Mouse (Mus musculus) gastrocnemius, adult 18-20 months (tissue): ENCODE results near the gene Exoc3l4. TPM values are rescaled to one million over a fixed set of nuclear protein-coding genes. Genes with fewer than 3 reads are reported as not detected.

ENCODE experiments used
- DNase-seq: peaks from one replicate; pipeline ENCODE4 v3.0.0; 2021; ENCODE audit warnings: low spot score
- total RNA-seq, 2 experiments: library from RNA; stranded (reverse); gene quantifications; 2 replicates each; pipeline ENCODE4 v1.2.3; 2021

Exoc3l4 gene
- total RNA-seq, 2 experiments from 2014 or later, result 2.0 to 3.4 TPM

DNA sequence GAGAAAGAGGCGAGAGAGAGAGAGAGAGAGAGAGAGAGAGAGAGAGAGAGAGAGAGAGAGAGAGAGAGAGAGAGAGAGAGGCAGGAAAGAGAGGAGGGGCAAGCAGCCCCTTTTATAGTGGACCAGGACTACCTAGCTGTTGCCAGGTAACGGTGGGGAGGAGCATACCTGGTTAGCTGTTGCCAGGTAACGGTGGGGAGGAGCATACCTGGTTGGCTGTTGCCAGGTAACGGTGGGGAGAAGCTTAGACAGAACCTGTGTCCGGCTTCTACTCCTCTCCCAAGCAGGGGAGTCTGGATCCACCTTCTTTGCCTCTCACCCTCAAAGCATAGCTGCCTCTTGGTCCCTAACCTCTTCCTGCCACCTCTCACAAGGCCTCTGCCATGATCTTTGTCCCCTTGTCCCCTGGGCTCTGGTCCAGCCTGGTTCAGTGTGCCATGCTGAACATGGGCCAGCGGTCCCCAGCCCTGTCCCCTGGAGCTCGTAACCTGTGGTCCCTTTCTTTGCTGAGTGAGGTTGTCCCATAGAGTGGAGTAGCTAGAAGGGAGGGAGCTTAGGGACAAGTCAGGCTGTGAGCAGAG is 17.4 kb downstream of the Exoc3l4 start:
- no peak for DNase-seq

DNA sequence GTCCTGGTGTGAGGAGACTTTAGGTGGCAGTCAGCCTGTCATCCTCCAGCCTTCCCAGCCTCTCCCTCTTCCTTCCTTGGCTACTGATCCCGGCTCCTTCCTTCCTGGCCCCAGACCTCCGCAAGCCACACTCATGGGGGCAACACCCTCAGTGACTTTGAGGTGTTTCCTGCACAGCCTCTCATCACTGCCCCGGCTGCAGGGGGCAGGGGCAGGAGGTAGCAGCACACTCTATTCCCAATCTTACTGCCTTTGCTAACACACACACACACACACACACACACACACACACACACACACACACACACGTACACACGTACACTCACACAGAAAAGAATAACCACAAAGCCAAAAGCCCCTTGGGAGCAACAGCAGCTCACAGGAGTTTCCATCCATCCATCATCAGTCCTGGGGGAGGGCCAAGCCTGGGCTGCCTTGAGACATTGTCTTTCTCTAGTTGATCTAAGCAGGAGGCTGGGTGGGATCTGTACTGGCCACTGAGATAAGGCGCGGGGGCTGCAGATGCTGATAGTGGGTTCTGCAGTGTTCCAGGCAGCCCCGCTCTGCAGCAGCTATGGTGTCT is 18.0 kb downstream of the Exoc3l4 start:
- DNase-seq, result no peak

DNA sequence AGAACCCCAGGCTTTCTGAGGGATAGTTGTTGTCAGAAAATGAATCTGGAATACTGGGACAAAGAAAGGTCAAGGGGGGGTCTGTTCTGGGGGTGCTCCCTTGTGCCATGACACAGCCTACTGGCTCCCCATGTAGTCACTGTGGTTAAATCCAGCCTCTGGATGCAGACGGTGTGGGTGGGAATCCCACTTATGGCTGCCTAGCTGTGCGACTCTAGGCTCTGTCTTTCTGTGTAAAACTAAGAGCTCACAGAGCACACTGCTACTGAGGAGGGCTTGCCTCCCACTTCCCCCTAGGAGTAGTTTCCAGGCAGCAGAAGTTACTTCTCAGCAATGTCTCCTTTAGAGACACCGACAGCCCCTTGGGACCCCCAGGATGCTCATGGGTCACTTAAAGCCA is 19.4 kb downstream of the Exoc3l4 start:
- no peak for DNase-seq

DNA sequence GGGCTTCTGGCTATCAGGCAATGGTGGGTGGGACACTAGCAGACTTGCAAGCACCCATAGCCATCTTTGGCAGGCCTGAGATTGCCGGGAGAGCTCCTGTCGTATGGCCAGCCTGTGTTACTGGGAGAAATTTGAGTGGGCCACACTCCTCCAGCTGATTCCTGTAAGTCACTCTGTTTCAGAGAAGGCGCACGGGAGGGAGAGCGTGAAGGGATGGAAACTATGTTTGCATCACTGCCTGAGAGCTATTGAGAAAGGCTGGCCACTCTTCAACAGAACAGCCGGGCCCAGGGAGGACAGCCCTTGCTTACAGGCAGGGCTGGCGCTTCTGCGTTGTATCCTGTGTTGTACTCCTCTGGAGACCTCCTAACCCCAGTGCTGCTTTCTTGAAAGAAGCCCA is 19.8 kb downstream of the Exoc3l4 start:
- peak; percentile 58 for DNase-seq

DNA sequence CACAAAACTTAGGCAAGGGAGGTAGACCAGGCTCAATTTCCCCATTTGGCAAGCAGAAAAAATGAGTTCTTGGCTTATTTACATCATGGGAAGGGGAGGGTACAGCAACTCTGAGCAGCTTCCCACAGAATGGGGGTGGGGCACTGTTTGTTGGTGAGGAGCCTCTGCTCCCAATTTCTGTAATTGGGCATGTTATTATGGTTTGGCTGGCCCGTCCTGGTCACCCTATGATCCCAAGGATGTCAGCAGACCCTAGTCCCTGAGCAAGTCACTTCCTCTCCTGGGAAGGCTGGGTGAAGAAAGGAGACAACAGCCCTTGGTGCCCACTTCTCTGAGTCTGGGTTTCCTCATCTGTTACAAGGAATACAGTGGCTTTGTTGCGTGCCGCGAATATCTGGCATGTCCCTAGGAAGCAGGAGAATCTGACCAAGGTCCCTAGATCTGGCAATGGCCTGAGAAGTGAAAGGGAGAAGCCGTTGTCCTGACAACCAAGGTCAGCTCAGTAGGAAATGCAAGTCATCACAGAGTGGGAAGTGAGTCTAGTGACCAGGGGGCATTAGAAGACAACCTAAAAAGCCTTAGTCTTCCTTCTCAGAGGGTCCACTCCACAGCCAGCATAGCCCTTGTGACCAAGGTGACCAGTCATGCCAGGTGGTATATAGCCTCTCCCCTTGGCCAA is 20.5 kb downstream of the Exoc3l4 start:
- DNase-seq, result no peak

DNA sequence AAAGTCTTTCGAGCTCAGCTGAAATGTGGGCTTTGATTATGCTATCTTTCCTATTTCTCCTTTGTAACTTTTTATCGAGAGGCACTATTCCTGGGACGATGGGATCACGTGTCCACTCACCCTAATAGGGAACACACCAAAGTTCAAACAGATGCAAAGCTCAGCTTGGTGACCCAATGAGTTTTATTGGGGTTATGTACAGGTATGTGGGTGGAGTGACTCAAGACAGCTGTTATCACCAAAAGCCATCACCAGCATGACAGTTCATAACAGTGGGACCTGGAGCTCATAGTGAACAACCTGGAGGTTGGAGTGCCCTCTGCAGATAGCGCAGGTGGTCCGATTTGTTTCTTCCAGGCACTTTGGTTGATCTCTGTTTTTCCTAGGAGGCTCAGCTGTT is 22.0 kb downstream of the Exoc3l4 start:
- no peak for DNase-seq

DNA sequence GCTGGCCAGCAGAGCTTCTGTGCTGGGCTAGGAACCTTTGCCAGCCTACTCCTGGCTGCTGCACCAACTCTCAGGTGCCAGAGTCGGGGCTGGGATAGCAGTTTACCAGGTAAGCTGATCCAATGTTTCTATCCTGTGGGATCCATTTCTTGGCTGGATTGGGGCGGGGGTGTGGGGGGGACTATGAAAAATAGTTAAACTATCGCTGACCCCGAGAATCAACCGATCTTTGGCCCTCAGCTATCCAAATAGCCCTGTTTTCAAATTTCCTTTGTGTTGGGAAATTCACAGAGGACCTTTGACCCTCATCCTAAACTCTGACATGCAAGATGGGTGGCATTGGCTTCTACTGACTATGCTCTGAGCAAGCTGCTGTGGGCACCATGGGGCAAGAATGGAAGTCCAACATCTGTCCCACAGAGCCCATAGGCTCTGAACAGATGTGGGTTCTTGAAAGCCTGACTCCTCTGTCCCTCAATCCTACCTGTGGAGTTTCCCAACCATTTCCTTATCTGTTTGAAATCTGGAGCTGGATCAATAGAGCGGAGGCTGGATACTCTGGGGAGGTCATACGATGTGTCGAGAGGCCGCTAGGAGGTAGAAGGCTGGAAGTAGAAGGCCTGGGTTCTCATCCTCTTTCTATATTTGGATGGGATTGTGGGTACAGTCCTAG is 24.0 kb downstream of the Exoc3l4 start:
- no peak for DNase-seq

DNA sequence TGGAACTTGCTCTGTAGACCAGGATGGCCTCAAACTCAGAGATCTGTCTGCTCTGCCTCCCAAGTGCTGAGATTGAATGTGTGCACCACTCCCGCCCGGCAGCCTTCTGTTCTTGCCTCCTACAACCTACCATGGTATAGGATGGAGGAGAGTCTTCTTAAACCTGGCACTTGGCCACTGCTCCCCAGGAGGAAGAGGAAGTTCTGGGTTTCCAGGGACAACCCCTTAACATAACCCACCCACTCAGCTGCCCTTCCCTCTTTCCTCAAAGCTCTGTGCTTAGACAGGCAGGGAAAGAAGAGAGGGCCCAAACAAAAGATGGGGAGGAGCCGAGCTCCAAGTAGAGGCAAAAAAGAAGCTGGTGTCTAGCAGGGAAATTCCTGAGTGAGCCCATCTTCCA is 24.7 kb downstream of the Exoc3l4 start:
- DNase-seq, result no peak

DNA sequence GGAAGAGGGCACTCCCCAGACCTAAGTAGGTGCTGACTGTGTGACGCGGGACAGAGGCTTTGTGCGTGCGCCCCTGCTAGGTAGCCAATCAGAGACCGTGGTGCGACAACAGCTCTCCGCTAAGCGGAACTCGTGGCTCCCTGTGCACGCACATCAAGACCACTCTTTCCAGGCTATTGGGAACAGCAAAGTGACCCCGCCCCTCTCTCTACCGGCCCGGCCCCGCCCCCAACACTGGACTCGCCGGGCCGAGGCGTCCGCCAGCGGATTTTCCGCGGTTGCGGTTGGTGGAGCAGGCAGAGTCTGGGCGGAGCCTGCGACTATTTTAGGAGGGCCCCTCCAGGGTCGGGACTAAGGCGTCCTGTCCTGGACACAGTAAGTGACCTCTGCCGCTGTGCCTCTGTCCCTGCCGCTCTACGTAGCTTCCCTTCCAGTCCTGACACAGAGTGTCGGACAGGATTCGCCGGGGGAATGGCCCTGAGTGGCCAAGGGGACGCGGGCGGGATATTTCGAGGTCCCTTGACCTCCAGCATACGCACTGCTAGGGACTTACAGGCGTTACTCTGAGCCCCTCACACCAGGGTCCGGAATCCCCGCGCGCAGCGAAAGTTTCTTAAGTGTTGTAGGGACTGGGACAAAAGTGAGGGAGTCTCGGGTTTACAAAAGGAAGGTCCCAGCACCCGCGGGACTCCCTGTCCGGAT is 25.6 kb downstream of the Exoc3l4 start, which contains the start of gene Tnfaip2:
Gene Tnfaip2, plus strand, starts transcription at position 161 of the 702 bp plus-strand sequence.
- peak; percentile 88 for DNase-seq

DNA sequence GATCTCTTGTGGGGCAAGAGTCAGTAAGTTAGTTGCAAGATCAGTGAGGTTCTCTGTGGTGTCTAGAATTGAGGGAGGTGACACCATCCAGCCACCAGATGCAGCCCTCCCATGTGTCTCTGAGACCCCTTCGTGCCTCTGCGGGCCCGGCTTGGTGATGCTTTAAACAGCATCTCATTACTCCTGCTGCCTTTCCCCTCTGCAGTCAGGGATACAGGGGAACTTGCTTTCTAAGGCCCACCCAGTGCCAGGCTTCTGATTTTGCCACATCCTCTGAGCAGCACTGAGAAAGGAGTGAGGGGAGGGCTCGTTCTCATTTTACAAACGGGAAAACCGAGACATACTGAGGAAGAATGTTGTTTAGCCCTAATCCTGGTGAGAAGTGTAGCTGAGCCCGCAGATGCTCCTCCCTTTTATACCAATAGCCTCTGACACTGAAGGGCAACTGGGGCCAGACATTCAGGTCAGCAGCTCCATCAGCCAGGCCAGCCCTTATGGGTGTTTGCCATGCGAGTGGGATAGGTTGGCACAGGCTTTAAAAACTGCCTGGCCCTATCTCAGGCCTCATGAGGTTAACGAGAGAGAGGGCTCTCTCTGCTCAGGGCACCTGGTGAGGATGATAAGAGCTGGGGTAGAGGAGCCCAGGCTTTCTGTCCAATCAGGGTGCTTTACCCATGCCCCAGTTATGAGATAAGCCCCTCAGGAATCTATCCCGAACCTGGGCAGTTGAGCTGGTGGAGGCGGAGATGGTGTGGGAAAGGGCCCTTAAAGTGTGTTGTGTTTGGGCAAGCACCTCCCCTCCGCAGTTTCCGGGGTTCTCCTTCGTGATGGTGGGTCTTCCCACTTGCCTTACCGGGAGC is 26.4 kb downstream of the Exoc3l4 start:
- DNase-seq, result no peak

DNA sequence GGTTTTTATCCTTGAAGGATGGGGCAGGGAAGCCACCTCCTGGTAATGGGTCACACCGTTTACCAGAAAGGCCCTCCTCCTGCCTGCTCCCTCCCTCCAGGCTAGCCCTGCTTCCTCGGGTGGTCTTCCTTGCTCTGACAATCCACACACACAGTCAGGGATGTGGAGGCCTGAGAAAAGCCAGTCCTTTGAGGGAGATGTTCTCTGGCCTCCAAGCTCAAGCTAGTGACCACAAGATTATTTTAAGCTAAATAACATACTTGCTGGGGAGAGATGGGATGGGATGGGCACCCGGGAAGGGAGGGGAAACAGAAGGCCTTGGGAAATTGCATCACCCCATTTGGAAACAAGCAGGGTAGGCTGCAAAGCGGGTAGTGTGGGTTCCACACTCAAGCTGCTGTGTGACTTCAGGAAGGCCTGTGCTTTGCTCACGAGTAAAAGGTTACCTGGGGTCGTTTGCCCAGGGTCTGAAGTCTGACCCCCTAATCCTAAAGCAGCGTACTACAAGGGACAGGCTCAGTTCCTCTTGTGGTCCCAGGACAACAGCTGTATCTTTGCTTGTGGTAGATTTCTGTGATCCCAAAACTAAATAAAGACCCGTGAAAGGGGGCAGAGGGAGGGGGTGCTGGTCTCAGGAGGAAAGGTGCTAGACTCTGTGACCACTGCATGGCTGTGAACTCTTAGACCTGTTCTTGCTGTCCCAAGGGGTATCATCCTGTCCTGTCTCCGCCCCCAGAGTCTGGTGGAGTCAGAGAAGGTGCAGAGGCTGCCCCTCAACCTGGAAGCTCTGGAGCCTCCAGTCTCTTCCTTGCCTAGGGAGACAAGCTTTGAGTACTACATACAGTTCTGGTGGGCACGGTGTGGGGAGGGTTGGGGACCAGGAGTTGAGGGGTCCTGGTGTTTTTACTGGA is 27.4 kb downstream of the Exoc3l4 start:
- no peak for DNase-seq

DNA sequence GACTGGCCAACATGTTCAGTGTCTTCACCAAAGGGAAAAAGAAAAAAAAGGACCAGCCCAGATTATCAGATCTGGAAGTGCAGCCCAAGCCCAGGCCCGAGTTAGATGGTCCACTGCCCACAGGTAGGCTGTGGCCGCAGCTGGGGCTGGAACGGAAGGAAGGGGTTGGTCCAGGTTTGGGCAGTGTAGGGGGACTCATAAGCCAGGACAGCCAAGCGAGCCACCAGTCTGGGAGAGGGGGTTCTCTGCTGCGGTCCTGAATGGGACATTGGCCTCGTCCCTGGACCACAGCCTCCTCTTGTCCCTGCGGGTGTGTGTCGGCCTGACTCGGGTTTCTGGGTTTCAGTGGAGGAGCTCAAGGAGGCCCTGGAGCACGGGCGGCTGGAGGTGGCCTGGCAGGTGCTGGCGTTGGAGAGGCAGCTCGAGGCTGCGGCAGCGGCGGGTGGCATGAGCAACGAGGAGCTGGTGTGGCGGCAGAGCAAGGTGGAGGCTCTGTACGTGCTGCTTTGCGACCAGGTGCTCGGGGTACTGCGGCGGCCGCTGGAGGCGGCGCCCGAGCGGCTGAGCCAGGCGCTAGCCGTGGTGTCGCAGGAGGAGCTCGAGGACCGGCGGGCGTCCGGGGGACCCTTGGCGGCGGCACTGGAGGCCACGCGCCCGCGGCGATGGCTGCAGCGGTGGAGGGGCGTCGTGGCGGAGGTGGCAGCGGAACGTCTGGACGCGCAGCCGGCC is 28.5 kb downstream of the Exoc3l4 start:
- no peak for DNase-seq

DNA sequence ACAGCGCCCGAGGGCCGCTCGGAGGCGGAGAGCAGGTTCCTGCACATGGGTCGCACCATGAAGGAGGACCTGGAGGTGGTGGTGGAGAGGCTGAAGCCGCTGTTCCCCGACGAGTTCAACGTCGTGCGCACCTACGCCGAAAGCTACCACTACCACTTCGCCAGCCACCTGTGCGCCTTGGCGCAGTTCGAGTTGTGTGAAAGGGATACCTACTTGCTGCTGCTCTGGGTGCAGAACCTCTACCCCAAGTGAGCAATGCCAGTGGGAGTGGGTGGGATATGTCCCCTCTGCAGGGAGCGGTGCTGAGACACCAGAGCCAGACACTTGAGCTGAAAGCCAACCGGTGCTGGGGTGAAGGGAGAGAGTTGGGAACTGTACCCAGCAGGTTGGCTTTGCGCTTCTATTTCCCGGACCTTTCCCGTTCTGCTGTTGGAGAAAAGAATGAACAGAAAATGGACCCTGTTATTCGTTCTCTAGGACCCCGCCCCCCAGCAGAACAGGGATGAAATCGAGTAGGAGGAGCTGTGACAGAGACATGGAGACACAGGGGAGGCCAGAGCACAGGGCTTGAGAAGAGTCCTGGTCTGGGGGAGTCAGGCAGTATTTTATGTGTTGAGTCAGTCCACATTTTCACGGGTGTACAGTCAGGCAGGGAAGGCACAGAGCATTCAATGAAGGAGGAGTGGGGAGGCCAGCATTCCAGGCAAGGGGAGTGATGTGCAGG is 29.2 kb downstream of the Exoc3l4 start:
- DNase-seq, result peak; percentile 5

DNA sequence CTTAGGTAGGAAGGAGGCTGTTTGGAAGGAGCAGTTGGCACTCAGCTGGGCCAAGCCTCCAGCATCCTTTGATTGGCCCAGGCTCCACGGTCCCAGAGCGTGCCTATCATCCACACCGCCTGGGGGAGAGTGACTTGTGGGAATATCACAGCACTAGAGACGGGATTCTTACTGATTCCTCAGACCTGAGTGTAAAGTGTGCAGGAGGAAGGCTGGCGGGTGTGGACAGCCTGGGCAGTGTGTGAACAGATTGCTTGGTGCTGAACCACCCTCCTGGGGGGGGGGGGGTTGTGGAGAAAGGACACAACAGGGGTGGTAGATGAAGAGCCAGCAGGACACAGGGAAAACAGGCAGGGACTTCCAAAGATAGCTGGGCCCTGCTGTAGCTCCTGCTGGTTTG is 29.9 kb downstream of the Exoc3l4 start:
- no peak for DNase-seq

DNA sequence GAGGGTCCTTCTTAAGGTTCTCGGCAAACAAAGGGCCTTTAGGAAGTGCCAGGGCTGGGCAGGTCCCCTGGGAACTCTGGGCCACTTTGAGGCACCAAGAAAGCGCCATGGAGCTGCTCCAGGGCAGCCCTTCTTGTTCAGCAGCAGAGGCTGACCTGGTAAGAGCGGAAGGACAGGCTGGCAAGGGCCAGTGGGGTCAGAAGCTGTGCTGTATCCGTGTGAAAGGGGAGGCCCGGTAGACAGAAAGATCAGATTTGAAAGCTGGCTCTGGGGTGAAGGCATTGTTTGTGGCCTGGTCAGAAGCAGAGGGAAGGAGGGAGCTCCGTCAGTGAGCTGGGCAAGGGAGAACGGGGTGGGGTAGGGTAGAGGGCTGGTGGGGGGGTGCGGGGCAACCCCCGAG is 30.5 kb downstream of the Exoc3l4 start:
- no peak for DNase-seq

DNA sequence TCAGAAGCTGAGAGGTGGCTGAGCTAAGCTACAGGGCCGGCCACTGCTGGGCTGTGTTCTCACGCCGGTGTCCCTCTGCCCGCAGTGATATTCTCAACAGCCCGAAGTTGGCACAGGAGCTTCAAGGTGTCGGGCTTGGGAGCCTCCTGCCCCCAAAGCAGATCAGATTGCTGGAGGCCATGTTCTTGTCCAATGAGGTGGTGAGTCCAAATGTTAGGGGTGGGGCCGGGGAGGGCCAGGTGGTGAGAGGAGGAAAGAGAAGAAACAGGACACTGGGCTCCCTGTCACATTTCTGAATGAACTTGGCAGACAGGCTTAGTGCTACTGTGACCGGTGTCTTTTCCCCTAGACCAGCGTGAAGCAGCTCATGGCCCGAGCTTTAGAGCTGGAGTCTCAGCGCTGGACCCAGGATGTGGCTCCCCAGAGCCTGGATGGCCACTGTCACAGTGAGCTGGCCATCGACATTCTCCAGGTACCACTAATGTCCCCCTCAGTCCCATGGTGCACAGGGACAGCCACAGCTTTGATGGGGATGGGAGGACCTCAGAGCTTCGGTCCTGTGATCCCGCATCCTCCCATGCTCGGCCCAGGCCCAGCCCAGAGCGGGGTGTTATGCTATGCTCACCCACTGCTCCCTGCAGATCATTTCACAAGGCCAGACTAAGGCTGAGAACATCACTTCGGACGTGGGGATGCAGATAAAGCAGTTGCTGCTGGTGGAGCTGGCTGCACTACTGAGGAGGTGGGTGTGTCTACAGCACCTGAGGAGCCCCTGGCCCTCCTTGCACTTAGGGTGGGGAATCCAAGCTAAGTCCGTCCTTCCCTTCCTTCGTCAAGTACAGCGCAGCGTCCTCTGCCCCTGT is 31.3 kb downstream of the Exoc3l4 start:
- peak; percentile 68 for DNase-seq

DNA sequence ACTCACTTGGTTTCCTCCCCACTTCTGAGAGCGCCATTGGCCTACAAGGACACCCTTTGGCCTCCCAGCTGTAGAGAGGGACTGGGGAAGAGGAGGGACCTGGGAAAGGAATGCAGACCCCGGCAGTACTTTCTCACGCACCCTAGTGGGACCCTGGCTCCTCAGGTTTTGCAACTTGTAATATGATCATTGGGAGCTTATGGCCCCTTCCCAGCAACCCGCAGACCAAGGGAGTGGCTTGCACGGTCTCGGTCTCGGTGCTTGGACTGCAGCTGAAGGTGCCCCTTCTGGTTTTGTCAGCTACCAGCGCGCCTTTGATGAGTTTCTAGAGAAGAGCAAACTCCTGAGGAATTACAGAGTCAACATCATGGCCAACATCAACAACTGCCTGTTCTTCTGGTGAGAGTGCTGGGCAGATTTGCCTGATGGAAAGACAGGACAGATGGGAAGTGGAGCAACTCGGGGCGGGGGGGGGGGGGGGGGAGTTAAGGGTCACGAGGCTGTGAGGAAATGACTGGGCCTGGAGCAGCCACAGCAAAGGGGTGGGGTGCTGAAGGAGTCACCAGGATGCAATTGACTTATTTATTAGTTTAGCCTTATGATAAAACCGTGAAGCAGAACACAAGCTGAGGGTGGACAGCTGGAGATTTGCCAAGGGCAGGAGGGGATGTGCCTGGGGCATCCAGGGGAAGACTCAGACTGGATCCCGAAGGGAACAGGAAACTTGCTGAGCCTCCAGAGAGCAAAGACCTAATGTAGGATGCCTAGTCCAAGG is 32.3 kb downstream of the Exoc3l4 start:
- DNase-seq, result peak; percentile 46
